Mouse (Mus musculus): ENCODE data around the gene Palld. TPM values are rescaled to one million over a fixed set of nuclear protein-coding genes. Genes with fewer than 3 reads are reported as not detected.
A peak's percentile ranks its signal among the peaks of the same experiment; 100 is the strongest.

Palld gene
- polyA plus RNA-seq, 1 experiment = 26.5 TPM

DNA sequence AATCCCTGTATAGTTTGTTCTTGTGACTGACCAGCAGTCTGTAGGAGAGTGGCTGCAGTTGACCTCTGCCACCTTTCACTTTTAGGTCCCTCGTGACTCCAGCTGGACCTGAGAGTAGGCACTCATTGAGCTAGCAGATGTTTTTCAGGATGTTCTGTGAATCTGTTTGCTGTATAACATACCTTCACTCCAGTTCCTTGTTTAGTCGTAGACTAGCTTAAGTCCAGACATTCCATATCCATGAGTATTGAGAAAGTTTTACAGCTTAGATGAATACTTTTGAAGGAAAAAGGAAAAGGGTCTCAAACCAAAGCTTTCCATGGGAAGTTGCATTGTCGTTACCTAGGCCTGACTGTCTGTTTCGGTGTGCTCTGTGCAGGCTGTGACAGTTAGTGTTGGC, 405.4 kb downstream of the Palld start:
- 75% methylated on average over 4 of the region's 4 CpGs for WGBS
- no peak for DNase-seq (ENCODE audit: low read depth, low spot score)

DNA sequence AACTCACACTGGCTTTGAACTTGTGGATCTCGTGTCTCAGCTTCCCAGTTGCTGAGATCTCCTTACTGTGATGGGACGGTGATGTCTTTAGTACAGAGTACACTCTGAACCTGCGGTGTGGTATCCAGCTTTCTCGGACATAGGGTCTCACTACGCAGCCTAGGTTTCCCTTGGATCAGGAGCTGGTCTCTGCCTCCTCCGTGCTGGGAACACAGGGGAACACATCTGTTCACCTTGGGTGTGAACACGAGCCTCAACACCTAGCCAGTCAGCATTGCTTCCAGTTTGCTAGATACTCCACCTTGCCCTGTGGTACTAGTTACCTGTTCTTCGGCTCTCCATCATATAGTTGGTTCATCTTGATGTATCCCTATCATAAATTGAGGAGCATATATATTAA, 413.9 kb downstream of the Palld start:
- no peak for DNase-seq (ENCODE audit: low read depth, low spot score)
- WGBS = 90% methylated on average over 8 of the region's 8 CpGs

DNA sequence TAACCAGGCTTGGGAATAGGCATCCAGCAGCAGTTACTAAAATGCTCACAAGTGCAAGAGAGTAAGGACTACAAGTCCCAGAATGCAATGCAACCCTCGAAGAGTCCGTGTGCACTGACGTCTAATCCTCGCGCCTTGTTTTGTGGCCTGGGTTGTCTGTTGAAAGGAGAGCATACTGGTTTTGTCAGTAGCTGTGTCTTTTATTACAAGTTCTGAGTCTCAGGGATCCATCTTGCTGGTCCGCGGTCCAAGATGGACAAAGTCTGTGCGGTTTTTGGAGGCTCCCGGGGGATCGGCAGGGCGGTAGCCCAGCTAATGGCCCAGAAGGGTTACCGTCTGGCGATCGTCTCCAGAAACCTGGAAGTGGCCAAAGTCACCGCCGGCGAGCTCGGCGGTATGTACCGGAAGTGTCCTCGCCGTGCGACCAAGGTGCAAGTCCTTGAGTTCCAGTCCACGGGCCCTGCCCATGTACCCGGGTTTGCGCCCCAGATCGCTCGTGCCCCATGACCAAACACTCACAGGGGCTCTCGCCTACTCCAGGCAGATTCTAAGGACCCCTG, 414.8 kb downstream of the Palld start, which contains the start of gene Cbr4:
Cbr4 (plus strand) TSS at position 138 of the 560 bp plus-strand sequence.
- WGBS = under 1% methylated on average over 29 of the region's 29 CpGs

GRCm38 (mm10) chr8:61486923-61487529, 415.5 kb downstream of the Palld start:
- WGBS = 99% methylated on average over 2 of the region's 2 CpGs
- no peak for DNase-seq (ENCODE audit: low read depth, low spot score)

More for the DNA sequence above, 414.8 kb downstream of the Palld start, which contains the start of gene Cbr4:
- DNase-seq (ENCODE audit: low read depth, low spot score) = peak; percentile 99

- DNase-seq (ENCODE audit: low read depth, low spot score) = no peak
- WGBS = 91% methylated on average over 14 of the region's 14 CpGs
Observed at GRCm38 (mm10) chr8:61480260-61480967, 422.1 kb downstream of the Palld start.

GRCm38 (mm10) chr8:61479506-61480214, 422.8 kb downstream of the Palld start:
- WGBS = 53% methylated on average over 11 of the region's 11 CpGs
- DNase-seq (ENCODE audit: low read depth, low spot score) = no peak

DNA sequence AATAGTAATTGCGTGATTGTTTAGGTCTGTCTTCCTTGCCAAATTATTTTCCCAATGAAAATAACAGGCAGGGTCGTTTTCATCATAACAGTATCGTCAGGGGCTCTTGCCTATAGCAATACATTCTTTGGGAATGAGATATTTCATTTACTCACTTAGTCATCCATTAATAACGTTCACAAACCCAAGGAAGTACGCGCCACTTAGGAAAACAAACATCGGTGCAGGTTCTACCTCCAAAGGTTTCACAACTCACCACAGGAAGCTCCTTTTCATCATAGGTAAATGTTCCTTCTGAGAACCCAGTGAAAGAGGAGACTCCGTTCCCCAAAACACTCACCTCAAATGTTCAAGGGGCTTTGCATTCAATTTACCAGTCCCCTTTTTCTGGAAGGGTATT, 423.7 kb downstream of the Palld start:
- 53% methylated on average over 8 of the region's 8 CpGs for WGBS
- no peak for DNase-seq (ENCODE audit: low read depth, low spot score)

DNA sequence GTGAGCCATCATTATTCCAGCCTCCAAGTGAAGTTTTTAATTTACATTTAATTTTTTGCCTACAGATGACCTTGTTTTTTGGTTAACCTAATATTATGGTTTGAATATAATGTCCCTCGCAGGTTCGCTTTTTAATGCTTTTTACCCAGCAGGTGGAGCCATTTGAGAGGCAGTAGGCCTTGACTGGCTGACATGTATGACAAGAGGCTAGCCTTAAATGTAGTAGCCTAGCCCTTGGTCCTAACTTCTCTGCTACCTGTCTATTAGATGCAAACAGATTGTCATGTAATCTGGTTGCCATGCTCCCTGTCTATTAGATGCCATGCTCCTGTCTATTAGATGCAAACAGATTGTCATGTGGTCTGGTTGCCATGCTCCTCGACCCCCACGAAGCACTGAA, 424.3 kb downstream of the Palld start:
- DNase-seq (ENCODE audit: low read depth, low spot score) = no peak
- WGBS = 91% methylated on average over 4 of the region's 4 CpGs

DNA sequence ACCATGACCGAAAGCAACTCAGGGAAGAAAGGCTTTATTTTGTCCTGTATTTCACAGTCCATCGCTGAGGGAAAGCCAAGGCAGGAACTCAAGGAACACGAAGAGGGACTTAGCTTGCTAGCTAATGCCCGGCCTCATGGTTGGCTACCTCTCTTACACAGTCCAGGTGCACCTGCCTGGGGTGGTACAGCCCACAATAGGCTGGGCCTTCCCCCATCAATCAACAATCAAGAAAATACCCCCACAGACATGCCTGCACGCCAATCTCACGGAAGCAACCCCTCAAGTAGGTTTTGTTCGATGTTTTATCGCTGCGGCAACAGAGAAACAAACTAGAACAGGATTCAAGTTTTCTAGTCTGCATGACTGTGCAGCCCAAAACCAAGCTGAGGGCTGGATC, 426.3 kb downstream of the Palld start:
- no peak for DNase-seq (ENCODE audit: low read depth, low spot score)
- 63% methylated on average over 9 of the region's 9 CpGs for WGBS

DNA sequence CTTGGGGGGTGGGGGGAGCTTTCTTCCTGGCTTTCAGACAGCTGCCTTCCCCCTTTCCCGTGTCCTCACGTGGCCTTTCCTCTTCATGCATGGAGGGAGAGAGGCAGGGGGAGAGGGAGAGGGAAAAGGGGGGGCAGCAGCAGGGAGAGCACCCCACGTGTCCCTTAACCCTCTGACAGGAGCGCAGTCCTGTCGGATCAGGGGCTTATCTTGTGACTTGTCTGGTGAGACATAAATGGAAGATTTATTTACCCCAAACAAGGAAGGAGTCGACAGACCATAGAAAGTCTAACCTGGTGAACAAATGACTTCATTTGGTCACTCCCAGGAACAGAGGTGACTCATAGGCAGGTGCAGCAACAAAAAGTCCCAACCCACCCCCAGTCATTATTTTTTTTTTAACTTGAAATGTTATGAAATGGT, 427.2 kb downstream of the Palld start:
- no peak for DNase-seq (ENCODE audit: low read depth, low spot score)
- 28% methylated on average over 6 of the region's 6 CpGs for whole genome bisulfite sequencing

GRCm38 (mm10) chr8:61470213-61470612, 432.3 kb downstream of the Palld start:
- DNase-seq (ENCODE audit: low read depth, low spot score) = no peak
- WGBS = 93% methylated on average over 4 of the region's 4 CpGs

DNA sequence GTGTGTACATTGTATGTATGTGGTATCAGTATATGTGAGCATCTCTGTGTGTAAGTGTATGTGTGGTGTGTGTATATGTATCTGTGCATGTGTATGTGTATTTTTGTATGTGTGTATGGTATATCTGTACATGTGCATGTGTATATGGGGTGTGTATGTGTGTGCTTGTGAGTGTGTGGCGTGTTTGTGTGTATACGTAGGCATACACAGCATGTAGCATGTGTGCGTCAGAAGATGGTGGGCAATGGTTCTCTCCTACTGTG, 435.0 kb downstream of the Palld start:
- 99% methylated on average over 3 of the region's 3 CpGs for WGBS
- DNase-seq (ENCODE audit: low read depth, low spot score) = no peak

GRCm38 (mm10) chr8:61466696-61467552, 435.6 kb downstream of the Palld start:
- DNase-seq (ENCODE audit: low read depth, low spot score) = no peak
- 92% methylated on average over 15 of the region's 15 CpGs for WGBS

GRCm38 (mm10) chr8:61464393-61464792, 438.1 kb downstream of the Palld start:
- 84% methylated on average over 2 of the region's 2 CpGs for WGBS
- DNase-seq (ENCODE audit: low read depth, low spot score) = no peak

GRCm38 (mm10) chr8:61462221-61462620, 440.3 kb downstream of the Palld start:
- WGBS = 90% methylated on average over 5 of the region's 5 CpGs
- no peak for DNase-seq (ENCODE audit: low read depth, low spot score)

Other genes with a start within 250 kb of the Palld start
- 0.99 and 4.5 TPM in 2 replicates for gene Ddx60, start 25.4 kb upstream of the Palld start, polyA plus RNA-seq (2012; rRNA removed)
- gene Anxa10, start 220.5 kb upstream of the Palld start, polyA plus RNA-seq (2012; rRNA removed) = 0.10 TPM in 1 of 2 replicates, not detected in the other